Mouse (Mus musculus) lung, embryonic 16.5 days (tissue): ENCODE measurements at regions not wholly inside any gene's neighbourhood (a gene's known extent, or its start where the extent isn't known, plus 50 kb on each side); places are given as distances from the start of the nearest gene placed in this dataset.

Experiments used
- ATAC-seq: fragments of 200-750 bp; cut with Nextera tagmentation; 2 replicates; pipeline ENCODE4 v1.8.0; 2017; ENCODE audit warnings: low read depth, mild to moderate bottlenecking, moderate library complexity
- H3K27ac ChIP-seq: fragments of 300-500 bp; sonication (generic); 2 replicates; pipeline ENCODE4 v1.5.1; 2014; ENCODE audit warnings: mild to moderate bottlenecking, control low read depth, low read length
- H3K27me3 ChIP-seq: fragments of 300-500 bp; sonication (generic); 2 replicates; pipeline ENCODE4 v1.6.1; 2014; ENCODE audit warnings: low read depth, low read length, mixed read lengths; ENCODE audit not compliant: control insufficient read depth, insufficient read depth
- H3K36me3 ChIP-seq: fragments of 300-500 bp; sonication (generic); 2 replicates; pipeline ENCODE4 v1.6.1; 2014; ENCODE audit warnings: low read length; ENCODE audit not compliant: control insufficient read depth, insufficient read depth
- H3K4me1 ChIP-seq: fragments of 300-500 bp; sonication (generic); replicated peaks from 2 replicates; pipeline ENCODE4 v1.6.1; 2014; ENCODE audit warnings: low read length, mixed read lengths; ENCODE audit not compliant: control insufficient read depth, insufficient read depth
- H3K4me2 ChIP-seq: fragments of 300-500 bp; sonication (generic); 2 replicates; pipeline ENCODE4 v1.6.1; 2014; ENCODE audit warnings: low read depth, low read length, control low read depth
- H3K4me3 ChIP-seq: fragments of 300-500 bp; sonication (generic); 2 replicates; pipeline ENCODE4 v1.5.1; 2014; ENCODE audit warnings: mild to moderate bottlenecking, low read length, control low read depth
- H3K9ac ChIP-seq: fragments of 300-500 bp; sonication (generic); 2 replicates; pipeline ENCODE4 v1.6.1; 2014; ENCODE audit warnings: low read length, control low read depth
- H3K9me3 ChIP-seq: fragments of 300-500 bp; sonication (generic); 2 replicates; pipeline ENCODE4 v1.6.1; 2016; ENCODE audit warnings: low read length; ENCODE audit not compliant: control insufficient read depth
- WGBS: fragments of 180-500 bp; shearing (Covaris S2); extraction: QIAGEN DNeasy Blood & Tissue Kit; methylation state at CpG from one replicate; pipeline ENCODE4 v1.1.7; 2014; 5-methylcytosine and 5-hydroxymethylcytosine counted together

DNA sequence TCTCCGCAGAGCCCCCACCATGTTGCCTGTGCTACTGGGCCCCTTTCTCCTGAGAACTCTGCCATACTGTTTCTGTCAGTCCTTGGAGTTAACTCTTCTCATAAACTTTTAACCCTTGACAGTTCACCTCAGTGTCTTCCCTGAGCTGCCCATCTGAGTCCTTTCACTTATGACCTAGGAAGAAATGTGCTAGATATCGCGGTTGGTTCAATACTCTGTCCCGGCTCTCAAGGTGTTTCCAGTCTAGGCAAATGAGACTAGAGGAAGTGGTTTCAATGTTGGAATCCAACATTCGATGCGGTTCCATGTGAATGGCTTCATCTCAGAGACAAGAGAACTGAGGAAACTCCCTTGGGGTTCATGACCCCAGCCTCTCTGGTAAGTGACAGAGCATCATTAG, 176.1 kb downstream of the Clic5 start:
- Histone ChIP-seq H3K27ac (no peak overlapping the region), H3K4me1 (no peaks in the 10 kb centered on the region), H3K36me3 (no peaks in the 10 kb centered on the region), H3K4me2 (no peak overlapping the region), H3K4me3 (no peak overlapping the region), H3K27me3 (no peaks in the 10 kb centered on the region), H3K9ac (no peak overlapping the region), H3K9me3 (no peaks in the 10 kb centered on the region)
- 93% methylated on average over 6 of the region's 6 CpGs for WGBS
- no peak for ATAC-seq

DNA sequence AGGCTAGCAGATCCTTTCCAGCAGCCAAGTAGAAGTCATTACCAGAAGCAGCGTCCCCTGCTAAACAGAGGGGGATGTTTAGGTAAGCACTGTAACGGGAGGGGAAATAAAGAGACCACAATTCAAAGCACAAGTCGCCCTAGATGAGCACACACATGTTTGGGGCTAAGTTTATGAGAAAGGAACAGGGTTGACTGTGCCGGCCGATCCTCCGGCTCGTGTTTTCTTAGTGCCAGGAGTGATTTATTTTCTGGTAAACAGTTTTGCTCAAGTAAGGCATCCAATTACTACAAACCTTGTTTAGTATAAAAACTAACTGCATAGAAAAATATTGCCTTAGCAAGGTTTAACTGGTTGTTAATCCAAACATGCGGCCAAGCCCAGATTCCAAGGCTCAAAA, 178.1 kb downstream of the Clic5 start:
- no peak overlapping the region for H3K9ac ChIP-seq
- no peaks in the 10 kb centered on the region for H3K9me3 ChIP-seq
- H3K36me3 ChIP-seq: no peaks in the 10 kb centered on the region
- no peak for ATAC-seq
- no peaks in the 10 kb centered on the region for H3K4me1 ChIP-seq
- H3K4me2 ChIP-seq: no peak overlapping the region
- H3K27ac ChIP-seq: no peak overlapping the region
- 51% methylated on average over 8 of the region's 8 CpGs for WGBS
- H3K4me3 ChIP-seq: no peak overlapping the region
- no peaks in the 10 kb centered on the region for H3K27me3 ChIP-seq

DNA sequence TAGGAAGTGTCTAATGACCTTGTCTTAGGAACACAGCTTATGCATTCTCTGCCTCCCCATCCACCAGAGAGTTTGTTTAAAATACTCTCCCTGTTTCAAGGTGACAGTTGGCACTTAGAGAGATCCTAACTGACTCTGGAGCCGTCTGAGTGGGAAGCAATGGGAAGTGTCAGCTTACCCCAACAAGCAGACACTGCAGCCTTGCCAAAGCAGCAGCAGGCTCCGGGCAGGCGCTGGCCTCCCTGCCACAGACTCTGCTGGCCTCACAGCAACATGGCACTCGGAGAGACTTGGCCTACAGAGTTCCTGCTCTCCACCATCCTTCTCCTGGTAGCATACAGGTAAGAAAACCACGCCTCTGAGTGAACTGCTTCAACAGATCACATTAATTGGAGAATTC, 179.2 kb downstream of the Clic5 start:
- no peak overlapping the region for H3K9ac ChIP-seq
- H3K27me3 ChIP-seq: no peaks in the 10 kb centered on the region
- ATAC-seq: no peak
- H3K4me3 ChIP-seq: no peak overlapping the region
- H3K4me1 ChIP-seq: no peaks in the 10 kb centered on the region; the same call in 1 of the 2 replicates
- no peak overlapping the region for H3K27ac ChIP-seq
- no peaks in the 10 kb centered on the region for H3K9me3 ChIP-seq
- H3K4me2 ChIP-seq: no peak overlapping the region
- no peaks in the 10 kb centered on the region for H3K36me3 ChIP-seq
- WGBS: 26% methylated on average over 5 of the region's 5 CpGs

DNA sequence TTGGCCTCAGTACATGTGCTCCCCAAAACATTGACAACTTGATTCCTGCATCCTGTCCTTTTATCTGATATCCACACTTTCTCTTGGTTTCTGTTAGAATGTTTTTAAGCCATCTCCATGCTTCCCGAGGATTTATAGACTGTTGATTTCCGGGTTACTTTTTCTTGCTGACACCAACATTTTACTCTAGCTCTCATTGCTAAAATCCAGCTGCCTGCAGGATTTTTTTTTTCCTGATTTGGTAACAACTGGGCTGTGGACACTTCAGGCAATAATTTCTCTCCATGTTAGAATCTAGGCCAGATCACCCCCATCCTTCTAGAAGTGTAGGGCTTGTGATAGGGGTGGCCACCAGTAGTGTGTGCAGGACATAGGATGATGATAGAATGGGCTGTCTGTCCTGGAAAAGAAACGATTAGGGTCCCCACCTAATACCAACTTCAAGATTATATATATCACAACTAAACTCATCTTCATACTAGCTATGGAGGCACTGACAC, 182.6 kb downstream of the Clic5 start:
- H3K36me3 ChIP-seq: no peaks in the 10 kb centered on the region
- 63% methylated on average over 3 of the region's 3 CpGs for WGBS
- no peaks in the 10 kb centered on the region for H3K9me3 ChIP-seq
- H3K4me1 ChIP-seq: no peaks in the 10 kb centered on the region; the same call in 1 of the 2 replicates
- peak overlapping the region; percentile 43 for H3K27ac ChIP-seq
- H3K9ac ChIP-seq: no peak overlapping the region
- H3K4me3 ChIP-seq: no peak overlapping the region
- no peak overlapping the region for H3K4me2 ChIP-seq
- peak; percentile 72 for ATAC-seq
- H3K27me3 ChIP-seq: no peaks in the 10 kb centered on the region

DNA sequence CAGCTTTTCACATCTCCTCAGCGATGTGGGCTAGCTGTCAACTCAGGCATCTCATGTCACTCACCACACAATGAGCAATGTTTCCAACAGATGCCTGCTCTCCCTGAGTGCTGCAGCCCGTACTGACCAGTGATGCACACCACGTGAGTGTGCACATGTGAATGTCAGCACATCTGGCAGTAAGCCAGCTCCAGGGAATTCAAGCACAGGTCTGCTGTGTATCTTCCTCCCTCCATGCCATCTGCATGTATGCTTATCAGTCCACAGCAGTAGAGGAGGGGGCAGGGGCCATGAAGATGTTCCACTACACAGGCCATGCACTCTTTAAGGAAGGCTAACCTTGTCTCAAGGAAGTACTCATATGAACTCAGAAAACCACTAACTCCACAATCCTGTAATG, 183.2 kb downstream of the Clic5 start:
- Histone ChIP-seq H3K27me3 (no peaks in the 10 kb centered on the region), H3K4me3 (no peak overlapping the region), H3K4me1 (no peaks in the 10 kb centered on the region; the same call in 1 of the 2 replicates), H3K9me3 (no peaks in the 10 kb centered on the region), H3K9ac (no peak overlapping the region), H3K27ac (no peak overlapping the region), H3K4me2 (no peak overlapping the region), H3K36me3 (no peaks in the 10 kb centered on the region)
- WGBS: 44% methylated on average over 3 of the region's 3 CpGs
- ATAC-seq: peak; percentile 16; the same call in 1 of the 2 replicates

DNA sequence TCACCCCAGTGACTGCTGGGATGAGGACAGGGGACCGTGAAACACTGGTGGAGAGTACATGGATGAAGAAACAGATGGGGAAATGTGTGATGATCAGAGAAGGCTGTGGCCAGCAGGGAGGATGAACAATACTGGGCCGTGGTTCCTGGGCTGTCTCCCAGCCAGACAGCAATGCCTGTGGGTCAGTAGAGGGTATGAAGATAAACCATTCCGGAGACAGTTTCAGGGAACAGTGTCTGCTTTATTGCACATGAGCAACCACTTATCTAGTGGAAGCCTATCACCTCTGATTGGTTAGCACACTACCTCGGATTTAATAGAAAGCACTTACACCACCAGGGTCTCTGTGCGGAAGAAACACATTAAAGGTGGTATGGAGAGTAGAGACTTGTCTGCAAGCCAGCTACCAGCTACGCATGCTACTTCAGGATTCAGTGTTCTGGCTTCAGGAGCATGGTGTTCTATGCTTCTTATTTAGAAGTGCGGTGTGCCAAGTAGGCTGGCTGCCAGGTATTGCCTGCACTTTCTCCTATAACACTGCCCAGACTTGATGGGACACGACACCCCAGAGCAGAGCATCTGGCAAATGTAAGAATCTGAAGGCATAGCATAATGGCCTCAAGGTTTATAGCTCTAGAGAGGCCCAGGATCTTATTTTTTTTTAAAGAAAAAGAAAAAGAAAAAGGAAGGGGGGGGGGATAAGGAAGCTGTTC, 185.5 kb downstream of the Clic5 start:
- Histone ChIP-seq H3K27me3 (no peaks in the 10 kb centered on the region), H3K9me3 (no peaks in the 10 kb centered on the region), H3K4me2 (no peak overlapping the region), H3K4me3 (no peak overlapping the region), H3K4me1 (no peaks in the 10 kb centered on the region; the same call in 1 of the 2 replicates), H3K27ac (no peak overlapping the region), H3K9ac (no peak overlapping the region), H3K36me3 (no peaks in the 10 kb centered on the region)
- WGBS: 68% methylated on average over 8 of the region's 8 CpGs
- peak; percentile 47 for ATAC-seq

DNA sequence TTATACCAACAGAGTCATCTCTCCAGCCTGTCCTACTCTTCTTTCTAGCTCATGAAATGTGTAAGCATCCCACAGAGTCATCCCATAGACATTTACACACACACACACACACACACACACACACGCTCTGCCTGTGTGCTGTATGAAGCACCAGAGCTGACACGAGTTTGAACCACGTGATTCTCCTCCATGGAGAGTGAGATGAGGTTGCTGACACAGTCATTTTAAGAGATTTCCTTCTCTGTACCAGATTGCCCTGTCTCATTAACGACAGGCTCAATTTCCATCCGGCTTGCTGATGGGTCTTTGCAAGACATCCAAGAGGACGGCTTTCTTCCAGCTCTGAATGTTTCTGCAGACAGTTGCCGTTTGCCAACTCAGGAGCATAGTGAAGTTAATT, 190.0 kb downstream of the Clic5 start:
- Histone ChIP-seq H3K27me3 (no peaks in the 10 kb centered on the region), H3K4me3 (no peak overlapping the region), H3K9ac (no peak overlapping the region), H3K27ac (no peak overlapping the region), H3K36me3 (no peaks in the 10 kb centered on the region), H3K4me2 (no peak overlapping the region), H3K9me3 (no peaks in the 10 kb centered on the region), H3K4me1 (no peaks in the 10 kb centered on the region)
- 65% methylated on average over 7 of the region's 7 CpGs for WGBS
- ATAC-seq: no peak

DNA sequence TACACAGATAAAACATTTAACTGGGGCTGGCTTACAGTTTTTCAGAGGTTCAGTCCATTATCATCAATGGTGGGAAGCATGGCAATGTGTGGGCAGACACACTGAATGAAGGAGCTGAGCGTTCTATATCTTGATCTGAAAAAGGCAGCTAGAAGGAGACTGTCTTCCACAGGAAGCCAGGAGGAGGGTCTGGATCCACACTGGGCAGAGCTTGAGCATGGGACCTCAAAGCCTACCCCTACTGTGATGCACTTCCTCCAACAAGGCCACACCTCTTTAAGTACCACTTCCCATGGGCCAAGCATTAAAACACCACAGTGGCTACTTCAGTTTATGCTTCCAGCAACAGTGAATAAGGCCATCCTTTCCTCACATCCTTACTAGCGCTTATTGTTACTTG, 200.5 kb downstream of the Clic5 start:
- no peaks in the 10 kb centered on the region for H3K9me3 ChIP-seq
- no peaks in the 10 kb centered on the region for H3K36me3 ChIP-seq
- ATAC-seq: no peak
- no peak overlapping the region for H3K9ac ChIP-seq
- no peaks in the 10 kb centered on the region for H3K4me1 ChIP-seq
- no peak overlapping the region for H3K4me3 ChIP-seq
- no peak overlapping the region for H3K4me2 ChIP-seq
- 87% methylated on average over 2 of the region's 2 CpGs for WGBS
- H3K27ac ChIP-seq: no peak overlapping the region
- no peaks in the 10 kb centered on the region for H3K27me3 ChIP-seq

DNA sequence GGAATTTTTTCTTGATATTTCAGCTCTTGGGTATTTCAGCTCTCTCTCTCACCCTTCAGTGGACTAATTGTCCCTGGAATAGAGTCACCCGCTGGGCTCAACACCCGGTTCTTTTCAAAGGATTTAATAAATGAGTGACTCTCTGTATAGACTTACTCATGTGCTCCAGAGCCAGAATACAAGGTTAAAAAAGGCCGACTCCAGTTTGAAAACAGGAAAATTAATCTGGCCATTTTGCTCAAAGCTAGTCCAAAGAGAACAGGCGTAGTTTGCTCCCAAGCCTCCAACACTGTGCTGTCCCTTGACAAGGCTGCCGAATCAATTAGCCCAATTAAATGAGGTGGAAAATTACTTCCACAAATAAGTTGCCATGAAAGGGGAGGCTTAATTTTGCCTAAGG, 209.4 kb downstream of the Clic5 start:
- Histone ChIP-seq H3K27me3 (no peaks in the 10 kb centered on the region), H3K36me3 (no peaks in the 10 kb centered on the region), H3K4me1 (no peaks in the 10 kb centered on the region), H3K4me2 (no peak overlapping the region), H3K9ac (no peak overlapping the region), H3K9me3 (no peaks in the 10 kb centered on the region), H3K4me3 (no peak overlapping the region), H3K27ac (no peak overlapping the region)
- 87% methylated on average over 5 of the region's 5 CpGs for WGBS
- no peak for ATAC-seq
